Mouse (Mus musculus) liver, adult (tissue): ENCODE data around the gene Zgpat.

ENCODE experiments used
- GATA4 ChIP-seq: IDR thresholded peaks from 2 replicates; pipeline ENCODE4 v1.6.1; 2014; ENCODE audit warnings: mild to moderate bottlenecking, low read length; ENCODE audit not compliant: insufficient replicate concordance

The Zgpat gene

GRCm38 (mm10) chr2:181364860-181365596 is at the start of gene Zgpat, which contains the start of gene Arfrp1:
Gene Zgpat, plus strand, starts transcription at chr2:181364928.
Gene Arfrp1, minus strand, starts transcription at chr2:181365404.
- no peak for TF ChIP-seq GATA4

- TF ChIP-seq GATA4 = no peak
Measured at GRCm38 (mm10) chr2:181319248-181320102, 45.3 kb upstream of the Zgpat start, which contains the start of gene Rtel1. Gene Rtel1, plus strand, starts transcription at chr2:181319739.

GRCm38 (mm10) chr2:181320103-181320499 is 44.6 kb upstream of the Zgpat start:
- no peak for TF ChIP-seq GATA4

GRCm38 (mm10) chr2:181322136-181322535 is 42.6 kb upstream of the Zgpat start:
- no peak for TF ChIP-seq GATA4

- TF ChIP-seq GATA4 = no peak
Measured at GRCm38 (mm10) chr2:181326098-181326497, 38.6 kb upstream of the Zgpat start.

- no peak for TF ChIP-seq GATA4
Measured at GRCm38 (mm10) chr2:181332542-181332941, 32.2 kb upstream of the Zgpat start.

GRCm38 (mm10) chr2:181334023-181334422 is 30.7 kb upstream of the Zgpat start:
- no peak for TF ChIP-seq GATA4

- no peak for TF ChIP-seq GATA4
Measured at GRCm38 (mm10) chr2:181340426-181340825, 24.3 kb upstream of the Zgpat start.

- TF ChIP-seq GATA4 = no peak
Measured at GRCm38 (mm10) chr2:181342766-181343165, 22.0 kb upstream of the Zgpat start.

GRCm38 (mm10) chr2:181356780-181357179 is 7.9 kb upstream of the Zgpat start:
- no peak for TF ChIP-seq GATA4

- TF ChIP-seq GATA4 = no peak
Measured at GRCm38 (mm10) chr2:181363946-181364345, 782 bp upstream of the Zgpat start.

GRCm38 (mm10) chr2:181364487-181364859 is 255 bp upstream of the Zgpat start:
- no peak for TF ChIP-seq GATA4

- no peak for TF ChIP-seq GATA4
Measured at GRCm38 (mm10) chr2:181365655-181366075, 937 bp downstream of the Zgpat start.

- no peak for TF ChIP-seq GATA4
Measured at GRCm38 (mm10) chr2:181370001-181370400, 5.3 kb downstream of the Zgpat start.

GRCm38 (mm10) chr2:181375787-181376186 is 11.1 kb downstream of the Zgpat start:
- TF ChIP-seq GATA4 = no peak

- TF ChIP-seq GATA4 = no peak
Measured at GRCm38 (mm10) chr2:181377230-181377629, 12.5 kb downstream of the Zgpat start.
